Mouse (Mus musculus) fibroblast of lung, adult 2 months (primary cell): Measurements from ENCODE around the gene Trdmt1.

Experiments used
- DNase-seq: peaks from one replicate; pipeline ENCODE4 v3.0.0-alpha.2; 2011; ENCODE audit warnings: low read depth

Gene Trdmt1

DNA sequence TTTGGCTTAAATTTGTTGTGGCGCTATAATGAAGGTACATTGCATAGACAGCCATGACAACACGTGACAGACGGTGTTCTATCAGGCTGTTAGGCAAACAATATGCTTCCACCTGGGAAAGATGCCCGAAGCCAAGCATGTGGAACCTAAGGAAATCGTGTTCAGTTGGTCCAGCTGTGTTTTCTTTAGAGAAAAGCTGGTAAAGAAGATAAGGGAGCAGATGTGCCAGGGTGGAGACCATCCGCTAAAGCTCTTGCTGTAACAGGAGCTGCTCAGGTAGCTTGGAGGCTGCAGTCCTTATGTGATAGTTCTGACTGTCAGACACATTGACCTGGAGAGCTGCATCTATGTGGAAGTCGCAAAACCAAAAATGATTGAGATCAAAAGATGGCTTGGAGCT, 45.3 kb downstream of the Trdmt1 start:
- no peak for DNase-seq

DNA sequence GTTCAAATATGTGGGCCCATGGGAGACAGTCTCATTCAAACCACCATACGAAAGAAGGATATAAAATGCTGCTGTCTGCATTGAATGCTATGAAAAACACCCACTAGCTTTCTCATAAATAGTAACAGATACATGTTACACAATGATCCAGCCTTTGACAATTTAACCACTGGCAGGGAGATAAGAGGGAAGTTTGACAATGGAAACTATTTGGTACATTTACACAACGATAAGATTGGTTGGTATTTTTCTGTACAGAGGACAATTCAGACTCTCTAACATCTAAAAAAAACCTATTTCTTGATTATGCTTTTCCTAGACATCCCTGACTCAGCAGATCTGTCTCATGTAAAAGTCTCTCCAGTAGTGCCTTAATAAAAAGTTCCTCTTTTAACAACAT, 48.4 kb downstream of the Trdmt1 start:
- no peak for DNase-seq

DNA sequence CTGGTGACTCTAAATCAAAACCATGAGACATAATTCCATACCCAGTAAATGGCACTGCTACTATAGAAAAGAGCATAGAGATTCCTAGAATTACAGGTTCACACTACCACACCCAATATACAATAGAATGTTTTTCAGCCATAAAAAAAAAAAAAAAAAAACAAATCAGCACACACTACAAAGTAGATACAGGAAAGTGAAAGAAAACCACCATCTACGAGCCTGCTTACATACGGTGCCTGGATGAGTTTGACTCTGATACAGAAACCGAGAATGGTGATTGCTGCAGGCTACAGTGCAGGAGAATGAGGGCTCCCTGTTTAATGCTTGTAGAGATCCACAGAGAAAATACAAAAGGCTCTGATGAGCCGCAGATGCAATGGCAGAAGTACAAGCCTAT, 51.5 kb downstream of the Trdmt1 start:
- no peak for DNase-seq

- no peak for DNase-seq
Observed at GRCm38 (mm10) chr2:13491734-13492133, 52.7 kb downstream of the Trdmt1 start, which contains the start of gene Cubn. TSS of gene Cubn (minus strand) at chr2:13491813.

- no peak for DNase-seq
Observed at GRCm38 (mm10) chr2:13490480-13490879, 54.0 kb downstream of the Trdmt1 start.

DNA sequence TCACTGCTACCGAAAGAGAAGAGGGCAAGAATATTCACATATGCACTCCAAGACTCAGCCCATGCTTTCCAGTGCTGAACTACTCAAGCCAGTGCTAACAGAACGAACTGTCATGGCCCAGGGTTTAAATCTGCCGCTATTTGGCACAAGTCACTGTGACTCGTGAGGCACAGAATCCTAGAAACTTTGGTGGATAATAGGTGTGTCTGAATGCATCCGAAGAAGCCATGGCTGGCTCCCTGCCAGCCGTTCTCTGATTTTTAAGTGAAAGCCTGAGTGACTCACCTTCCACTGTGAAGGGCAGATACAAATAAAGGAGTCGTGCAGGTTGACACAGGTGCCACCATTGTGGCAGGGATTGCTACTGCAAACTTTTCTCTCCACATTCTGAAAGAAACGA, 58.0 kb downstream of the Trdmt1 start:
- no peak for DNase-seq

GRCm38 (mm10) chr2:13484566-13484965, 59.9 kb downstream of the Trdmt1 start:
- DNase-seq = no peak

DNA sequence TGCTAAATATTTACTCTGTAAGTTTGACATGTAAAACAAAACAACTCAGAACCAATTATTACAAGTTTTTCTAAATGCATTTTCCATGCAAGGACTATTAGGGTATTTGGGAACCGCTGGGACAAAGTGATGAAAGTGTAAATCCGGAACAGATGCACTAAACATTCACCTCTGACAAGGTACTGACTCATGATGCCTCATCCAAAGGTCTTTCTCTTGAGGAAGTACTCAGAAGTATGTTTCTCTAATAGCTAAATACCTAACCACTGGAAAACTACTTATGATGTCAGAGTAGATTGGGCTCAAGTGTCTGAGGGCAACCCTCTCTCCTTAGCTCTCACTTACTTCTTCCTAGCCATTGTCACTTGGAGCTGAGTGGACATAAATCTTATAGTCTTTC, 63.7 kb downstream of the Trdmt1 start:
- DNase-seq = no peak

DNA sequence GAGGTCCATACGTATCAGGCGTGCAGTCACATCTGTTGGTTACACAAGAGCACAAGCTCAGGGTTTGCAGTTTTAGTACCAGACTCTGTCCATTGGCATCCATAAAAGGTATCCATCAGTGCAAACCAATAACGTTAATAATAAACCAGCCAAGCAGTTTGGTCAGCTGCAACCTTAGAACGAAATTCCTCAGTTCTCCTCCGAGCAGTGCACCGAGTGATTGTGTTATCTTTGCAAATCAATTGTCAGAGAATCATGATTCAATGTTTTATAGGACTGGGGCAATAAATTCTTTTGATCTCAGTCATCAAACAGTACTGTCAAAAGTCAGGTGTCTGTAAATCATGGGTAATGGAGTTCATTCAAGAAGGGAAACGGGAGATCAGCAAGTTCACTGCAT, 65.3 kb downstream of the Trdmt1 start:
- DNase-seq = no peak

GRCm38 (mm10) chr2:13470108-13470507, 74.4 kb downstream of the Trdmt1 start:
- no peak for DNase-seq

- no peak for DNase-seq
Observed at GRCm38 (mm10) chr2:13469641-13470040, 74.8 kb downstream of the Trdmt1 start.

GRCm38 (mm10) chr2:13466685-13467084, 77.8 kb downstream of the Trdmt1 start:
- no peak for DNase-seq
